Mouse (Mus musculus) G1E-ER4 (cell line): ENCODE results near the gene Dock8. TPM values are rescaled to one million over a fixed set of nuclear protein-coding genes. Genes with fewer than 3 reads are reported as not detected.

Experiments used
- GATA1 ChIP-seq: IDR thresholded peaks from one replicate; pipeline ENCODE4 v1.8.0; 2012; ENCODE audit warnings: low read length, inconsistent platforms
- polyA plus RNA-seq: library from polyadenylated mRNA; stranded (reverse); fragments of >175 nt; gene quantifications from 2 replicates; pipeline ENCODE4 v1.2.3, GENCODE M21; 2012

The Dock8 gene
- polyA plus RNA-seq = not detected in 2 replicates

- TF ChIP-seq GATA1 = no peak
These were observed at the start of gene Dock8 for GRCm38 (mm10) chr19:24999201-24999886. Gene Dock8 (plus strand): TSS chr19:24999534.

GRCm38 (mm10) chr19:24958531-24958930 is 40.8 kb upstream of the Dock8 start:
- no peak for TF ChIP-seq GATA1

GRCm38 (mm10) chr19:24961172-24961962 is 38.0 kb upstream of the Dock8 start, which contains the start of gene Cbwd1:
Gene Cbwd1 (minus strand): TSS chr19:24961610.
- TF ChIP-seq GATA1 = no peak

- TF ChIP-seq GATA1 = no peak
These were observed 33.1 kb upstream of the Dock8 start for GRCm38 (mm10) chr19:24966203-24966602.

GRCm38 (mm10) chr19:24966941-24967340 is 32.4 kb upstream of the Dock8 start:
- TF ChIP-seq GATA1 = no peak

GRCm38 (mm10) chr19:24971307-24971706 is 28.0 kb upstream of the Dock8 start:
- TF ChIP-seq GATA1 = no peak

- no peak for TF ChIP-seq GATA1
These were observed 26.5 kb upstream of the Dock8 start for GRCm38 (mm10) chr19:24972701-24973390.

GRCm38 (mm10) chr19:24977991-24978390 is 21.3 kb upstream of the Dock8 start:
- TF ChIP-seq GATA1 = no peak

GRCm38 (mm10) chr19:24978852-24979842 is 20.2 kb upstream of the Dock8 start:
- no peak for TF ChIP-seq GATA1

- TF ChIP-seq GATA1 = no peak
These were observed 18.0 kb upstream of the Dock8 start for GRCm38 (mm10) chr19:24981294-24981693.

- TF ChIP-seq GATA1 = no peak
These were observed 16.3 kb upstream of the Dock8 start for GRCm38 (mm10) chr19:24983050-24983449.

GRCm38 (mm10) chr19:24983857-24984498 is 15.4 kb upstream of the Dock8 start:
- TF ChIP-seq GATA1 = no peak

- TF ChIP-seq GATA1 = no peak
These were observed 14.3 kb upstream of the Dock8 start for GRCm38 (mm10) chr19:24985045-24985444.

GRCm38 (mm10) chr19:24987355-24987754 is 12.0 kb upstream of the Dock8 start:
- TF ChIP-seq GATA1 = no peak
